Mouse (Mus musculus) WW6 (cell line): ENCODE measurements around the gene Ebf4.

Experiments
- DNase-seq: peaks from one replicate; pipeline ENCODE4 v3.0.0-alpha.2; 2013; ENCODE audit warnings: low read depth, low spot score

Ebf4 gene

DNA sequence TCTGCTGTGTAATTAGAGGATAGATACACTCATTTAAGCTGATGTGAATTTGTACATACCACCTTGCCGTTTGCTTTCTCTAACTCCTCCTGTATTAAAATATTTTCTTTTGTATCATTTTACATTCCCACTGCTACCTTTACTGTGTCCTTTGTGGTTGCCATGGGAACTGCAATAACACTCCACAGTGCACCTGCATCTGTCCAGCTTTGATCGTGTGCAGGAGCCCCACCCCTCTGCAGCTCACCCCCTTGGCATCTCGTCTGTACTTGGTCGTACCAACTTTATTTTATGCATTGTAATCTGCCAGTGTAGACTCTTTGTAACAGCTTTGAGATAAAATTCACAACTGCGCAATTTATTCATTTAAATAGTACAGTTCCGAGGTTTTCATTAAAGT, 88.9 kb downstream of the Ebf4 start:
- no peak for DNase-seq

DNA sequence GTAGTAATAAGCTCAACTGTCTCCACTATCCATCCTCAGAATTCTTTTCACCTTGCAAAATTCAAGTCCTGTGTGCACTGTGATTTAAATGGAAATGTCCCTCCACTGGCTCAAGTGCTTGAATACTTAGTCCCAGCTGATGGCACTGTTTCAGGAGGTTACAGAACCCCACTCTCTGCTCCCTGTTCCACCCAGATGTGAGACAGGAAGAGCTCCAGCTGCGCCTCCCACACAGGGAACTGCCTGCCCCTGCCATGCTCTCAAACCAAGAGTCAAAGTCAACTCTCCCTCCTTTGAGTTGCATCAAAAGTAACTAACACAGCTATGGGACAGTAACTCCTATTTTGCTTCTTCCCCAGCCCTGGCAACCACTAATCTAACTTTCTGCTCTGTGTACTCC, 91.2 kb downstream of the Ebf4 start:
- DNase-seq: no peak

- no peak for DNase-seq
Observed at GRCm38 (mm10) chr2:130388796-130389195, 93.8 kb downstream of the Ebf4 start.

DNA sequence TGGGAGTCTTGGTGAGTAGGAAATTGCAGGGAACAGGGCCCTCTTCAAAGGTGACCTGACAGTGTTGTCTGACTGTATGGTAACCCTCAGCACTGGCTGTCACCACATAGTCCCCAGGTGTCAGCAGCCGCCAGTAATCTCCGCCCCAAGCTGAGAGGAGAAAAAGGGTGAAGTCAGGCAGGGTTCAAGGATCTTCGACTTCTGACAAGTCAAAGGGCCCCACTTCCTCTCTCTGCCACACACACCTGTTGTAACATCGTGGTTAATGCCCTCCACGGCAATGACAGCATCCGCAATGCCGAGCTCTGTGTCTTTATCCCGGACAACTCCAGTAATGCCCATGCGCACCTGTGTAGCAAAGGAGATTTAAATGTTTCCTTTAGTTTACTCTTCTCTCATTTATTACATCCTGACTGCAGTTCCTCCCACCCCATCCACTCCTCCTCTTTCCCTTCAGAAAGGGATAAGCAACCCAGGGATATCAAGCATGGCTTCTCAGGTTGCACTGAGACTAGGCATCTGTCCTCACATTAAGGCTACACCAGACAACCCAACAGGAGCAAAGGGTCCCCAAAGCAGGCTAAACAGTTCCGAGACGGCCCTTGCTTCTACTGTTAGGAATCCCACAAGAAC, 96.1 kb downstream of the Ebf4 start:
- DNase-seq: no peak

DNA sequence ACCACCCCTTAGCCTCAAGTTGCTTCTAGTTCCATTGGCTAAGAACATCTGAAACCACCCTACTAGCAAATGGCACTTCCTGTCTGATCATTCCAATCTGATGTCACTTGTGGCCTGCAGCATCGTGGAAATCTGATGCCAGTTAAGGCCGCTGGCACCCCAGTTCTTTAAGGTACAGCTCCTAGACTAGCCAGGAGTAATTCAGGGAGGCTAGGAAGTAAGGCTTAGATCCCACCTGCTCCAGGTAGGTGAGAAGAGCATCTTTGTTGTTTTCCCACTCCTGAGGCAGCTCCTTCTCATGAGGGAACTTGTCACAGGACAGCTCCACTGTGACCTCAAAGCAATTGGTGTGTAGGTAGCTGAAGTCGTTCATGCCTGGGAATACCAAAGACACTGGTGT, 97.9 kb downstream of the Ebf4 start:
- no peak for DNase-seq

- no peak for DNase-seq
Observed at GRCm38 (mm10) chr2:130395696-130396095, 100.7 kb downstream of the Ebf4 start.

GRCm38 (mm10) chr2:130397186-130397985, 102.4 kb downstream of the Ebf4 start, which contains the start of gene Cpxm1:
TSS of gene Cpxm1 (minus strand) at chr2:130397574.
- no peak for DNase-seq

DNA sequence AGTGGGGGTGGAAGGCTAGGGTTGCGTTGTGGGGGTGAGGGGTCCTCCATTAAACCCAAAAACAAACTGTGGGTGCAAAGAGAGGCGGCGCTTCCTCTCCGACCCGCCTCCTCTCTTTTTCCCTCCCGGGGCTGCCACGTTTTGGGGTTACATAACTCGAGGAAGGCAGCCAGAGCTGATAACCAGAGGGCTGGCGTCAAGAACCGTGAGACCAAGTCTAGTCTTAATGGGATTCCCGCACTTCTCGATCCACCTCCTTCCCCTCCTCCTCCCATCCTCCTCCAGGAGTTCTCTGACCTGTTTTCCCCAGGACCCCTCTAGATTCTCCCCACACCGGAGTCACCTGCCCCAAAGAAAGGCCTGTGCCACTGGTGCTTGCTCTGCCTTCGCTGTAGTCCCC, 103.1 kb downstream of the Ebf4 start:
- no peak for DNase-seq

DNA sequence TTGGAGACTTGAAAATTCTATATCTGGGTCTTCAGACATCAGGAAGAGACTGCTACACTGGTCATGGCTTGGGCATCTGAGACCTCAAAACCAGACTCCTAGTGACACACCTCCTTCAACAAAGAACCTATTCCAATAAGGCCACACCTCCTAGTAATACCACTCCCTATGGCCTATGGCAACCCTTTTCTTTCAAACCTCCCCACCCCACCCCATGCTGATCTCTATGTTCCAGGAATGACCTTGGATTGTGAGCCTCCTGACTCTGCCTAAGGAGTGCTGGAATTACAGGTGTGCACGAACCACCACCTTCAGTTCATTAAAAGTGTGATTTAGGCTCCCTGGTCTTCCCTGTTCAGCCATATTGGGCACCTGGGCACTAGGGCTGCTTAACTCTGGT, 105.1 kb downstream of the Ebf4 start:
- no peak for DNase-seq

- DNase-seq: no peak
Observed at GRCm38 (mm10) chr2:130401891-130402290, 106.9 kb downstream of the Ebf4 start.

DNA sequence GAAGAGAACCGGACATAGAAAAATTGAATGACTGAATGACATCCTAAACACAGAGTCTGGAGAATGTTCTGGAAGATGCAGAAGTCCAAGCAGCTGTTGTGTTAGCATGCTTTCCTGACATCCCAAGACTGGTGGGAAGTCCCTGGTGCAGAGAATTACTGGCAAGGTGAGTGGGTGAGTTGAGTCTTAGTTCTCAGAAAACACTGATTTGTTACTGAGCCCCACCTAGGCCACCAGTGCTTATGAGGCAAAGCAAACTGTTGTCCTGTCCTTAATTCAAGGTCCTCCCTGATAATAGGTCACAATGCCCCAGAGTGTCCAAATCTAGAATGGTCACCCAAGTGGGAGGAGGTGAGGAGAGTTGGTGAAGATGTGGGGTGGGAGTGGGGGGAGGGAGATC, 110.0 kb downstream of the Ebf4 start, which contains the start of the genes Gm28372 and 1700020A23Rik:
TSS of gene Gm28372 (plus strand) at position 301 of the 400 bp plus-strand sequence.
TSS of gene 1700020A23Rik (plus strand) at position 321 of the 400 bp plus-strand sequence.
- DNase-seq: no peak

GRCm38 (mm10) chr2:130406178-130406577, 111.2 kb downstream of the Ebf4 start, which contains the start of gene Tmem239:
TSS of gene Tmem239 (plus strand) at chr2:130406478.
- DNase-seq: no peak

DNA sequence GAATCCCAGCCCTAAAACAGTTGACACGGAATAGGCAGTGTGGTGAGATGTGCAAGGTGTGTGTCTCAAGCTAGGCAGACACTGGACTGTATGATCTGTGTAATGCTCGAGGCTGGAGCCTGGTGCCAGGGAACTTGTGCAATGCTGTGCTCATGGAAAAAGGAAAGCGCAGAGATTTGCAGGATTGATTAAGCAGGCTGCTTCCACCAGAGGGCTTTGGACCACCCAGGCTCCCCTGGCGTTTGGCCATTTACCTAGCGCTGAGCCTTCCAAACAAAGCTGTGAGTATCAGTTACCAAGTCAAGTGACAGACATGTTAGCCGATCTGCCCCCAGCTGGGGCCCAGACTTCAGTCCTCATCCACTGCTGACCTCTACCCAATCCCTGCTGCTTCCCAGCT, 113.2 kb downstream of the Ebf4 start:
- DNase-seq: no peak

DNA sequence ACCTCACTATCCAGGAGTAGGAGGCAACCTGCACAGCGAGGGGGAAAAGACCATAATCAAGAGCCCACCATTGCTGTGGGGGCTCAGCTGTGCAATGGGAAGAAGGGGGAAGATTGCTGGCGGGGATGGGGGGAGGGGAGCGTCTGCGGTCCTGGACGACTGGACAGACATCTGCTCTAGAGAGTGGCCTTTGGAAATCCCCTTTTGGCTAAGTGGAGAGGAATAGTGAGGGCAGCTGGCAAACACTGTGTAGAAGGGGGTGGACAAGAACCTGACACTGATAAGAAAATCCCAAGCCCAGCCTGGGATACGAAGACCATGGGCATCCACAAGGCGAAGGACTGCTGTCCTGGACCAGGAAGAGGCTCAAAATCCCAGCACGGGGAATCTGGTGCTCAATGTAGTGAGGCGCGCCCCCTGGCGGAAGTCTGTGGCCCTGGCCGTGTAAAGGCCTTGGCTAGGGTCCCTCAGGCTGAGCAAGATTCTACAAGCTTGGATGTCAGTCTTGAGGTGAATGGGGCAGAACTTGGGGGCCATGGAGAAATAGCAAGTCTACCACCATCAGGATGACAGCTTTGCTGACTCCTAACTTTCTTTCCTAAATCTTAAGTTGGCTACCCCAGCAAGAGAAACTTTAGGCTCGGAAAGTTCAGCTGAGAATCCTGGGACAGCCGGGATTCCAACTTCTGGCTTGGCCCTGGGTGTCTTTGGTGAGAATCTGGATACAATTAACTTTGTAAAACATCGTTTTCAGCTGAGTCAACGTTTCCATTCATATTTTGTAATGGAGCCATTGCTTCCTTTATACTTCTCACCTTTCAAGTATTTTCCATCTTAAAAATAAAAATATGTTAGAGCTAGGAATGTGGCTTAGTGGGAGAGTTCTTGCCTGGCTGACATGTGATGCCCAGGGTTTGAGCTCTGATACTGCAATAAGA, 116.9 kb downstream of the Ebf4 start:
- no peak for DNase-seq

DNA sequence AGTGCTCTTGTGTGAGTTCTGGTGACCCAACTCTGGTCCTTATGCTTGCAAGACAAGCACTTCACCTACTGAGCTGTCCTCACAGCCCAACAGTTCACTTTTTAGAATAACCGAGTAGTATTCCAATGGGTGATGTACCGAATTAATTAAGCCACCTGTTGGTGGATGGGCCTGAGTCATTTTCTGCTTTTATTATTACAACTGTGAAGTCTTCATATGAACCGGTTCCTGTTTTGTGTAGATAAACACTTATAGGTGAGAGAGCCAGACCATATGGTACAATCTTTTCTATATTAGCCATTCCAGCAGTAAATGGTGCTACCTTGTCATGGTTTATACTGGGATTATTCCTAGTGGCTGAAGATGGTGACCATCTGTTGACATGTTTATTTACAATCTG, 117.8 kb downstream of the Ebf4 start:
- DNase-seq: no peak

DNA sequence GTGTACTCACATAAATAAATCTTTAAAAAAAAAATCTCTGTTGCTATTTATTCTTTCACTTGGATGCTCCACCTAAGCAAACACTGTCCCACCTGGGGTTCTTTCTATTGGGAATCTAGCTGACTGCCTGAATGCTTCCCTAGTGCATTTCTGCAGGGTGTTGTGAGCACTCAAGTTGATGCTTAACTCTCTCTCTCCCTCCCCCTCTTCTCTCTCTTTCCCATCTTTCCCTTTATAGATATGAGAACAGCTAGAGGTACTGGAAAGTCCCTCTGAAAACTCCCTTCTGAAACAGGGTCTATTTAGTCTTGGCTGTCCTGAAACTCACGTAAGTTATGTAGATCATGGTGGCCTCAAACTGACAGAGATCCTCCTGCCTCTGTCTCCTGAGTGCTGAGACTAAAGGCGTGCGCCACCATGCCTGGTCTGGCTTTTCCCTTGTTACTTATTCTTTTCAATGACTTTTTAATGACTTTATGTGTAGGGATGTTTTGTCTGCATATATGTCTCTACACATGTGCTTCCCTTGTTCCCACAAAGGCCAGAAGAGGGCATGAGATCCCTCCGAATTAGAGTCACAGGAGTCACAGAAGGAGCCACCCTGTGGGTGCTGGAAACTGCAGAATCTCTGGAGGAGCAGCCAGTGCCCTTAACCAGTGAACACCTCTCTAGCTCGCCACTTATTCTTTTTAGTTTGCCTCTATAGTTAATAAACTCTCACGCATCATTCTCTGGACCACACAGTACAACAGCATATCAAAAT, 119.3 kb downstream of the Ebf4 start:
- DNase-seq: no peak
